Mouse (Mus musculus) adrenal gland, adult 10 weeks (tissue): ENCODE measurements around the gene Thbs2. TPM values are rescaled to one million over a fixed set of nuclear protein-coding genes. Genes with fewer than 3 reads are reported as not detected.

Experiments
- polyA plus RNA-seq: library from polyadenylated mRNA; stranded (reverse); fragments of 350-450 nt; fragmentation: Illumina TruSeq; extraction: RNeasy Lipid Tissue Mini Kit (QIAGEN cat#74804); gene quantifications from one replicate; pipeline ENCODE4 v1.2.3, GENCODE M21; 2014; ENCODE audit warnings: low read depth, low replicate concordance

Thbs2 gene
- 2.9 TPM for polyA plus RNA-seq

GRCm38 (mm10) chr17:14693994-14694374 is at the start of gene Thbs2:
Gene Thbs2, minus strand, starts transcription at chr17:14694235.

Other genes with a start within 250 kb of the Thbs2 start
- gene Wdr27, start 248.9 kb upstream of the Thbs2 start, polyA plus RNA-seq = 1.3 TPM
- 130 TPM for gene 1600012H06Rik, start 248.9 kb upstream of the Thbs2 start, polyA plus RNA-seq